Mouse (Mus musculus): Measurements from ENCODE around the gene Slain2.

The Slain2 gene

DNA sequence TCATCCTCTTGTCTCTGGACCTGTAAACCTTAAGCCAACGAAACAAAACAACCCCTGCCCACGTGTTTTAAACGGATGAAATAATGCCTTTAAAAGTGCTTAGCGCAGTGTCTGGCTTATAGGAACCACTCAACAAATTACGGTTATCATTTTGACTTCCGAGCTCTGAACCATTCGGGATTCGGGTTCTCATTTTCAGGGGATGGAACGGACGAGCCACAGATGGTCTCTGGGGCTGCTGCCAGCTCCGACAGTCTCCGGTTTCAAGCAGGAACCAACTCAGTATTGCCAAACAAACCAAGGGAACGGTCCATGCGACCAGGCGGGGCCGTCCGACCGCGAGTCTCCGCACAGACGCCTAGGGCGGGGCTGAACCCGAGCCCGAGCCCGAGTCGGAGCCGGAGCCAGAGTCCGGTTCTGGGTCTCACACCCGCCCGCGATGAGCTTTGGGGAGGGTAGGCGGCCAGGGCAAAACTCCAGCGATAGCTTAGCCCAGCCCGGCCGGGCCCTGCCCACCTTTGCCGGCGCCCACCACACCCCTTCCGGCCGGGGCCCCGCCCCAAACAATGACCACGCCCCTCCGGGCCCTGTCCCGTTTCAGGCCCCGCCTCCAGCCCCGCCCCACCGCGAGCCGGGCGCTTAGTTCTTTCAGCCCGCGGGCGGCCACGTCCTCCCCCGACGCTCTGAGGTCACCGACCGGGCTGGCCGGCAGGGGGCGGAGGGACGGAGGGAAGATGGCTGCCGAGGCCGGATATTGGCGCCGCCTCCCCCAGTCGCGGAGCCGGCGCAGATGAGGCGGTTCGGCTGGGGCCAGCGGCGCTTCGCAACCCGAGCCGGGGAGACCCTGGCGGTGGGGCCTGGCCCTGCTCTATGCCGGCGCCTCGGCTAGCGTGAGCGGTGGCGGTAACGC, at the start of gene Slain2:
Gene Slain2 (plus strand): TSS at position 657 of the 910 bp plus-strand sequence.
- DNase-seq = peak; percentile 96

DNA sequence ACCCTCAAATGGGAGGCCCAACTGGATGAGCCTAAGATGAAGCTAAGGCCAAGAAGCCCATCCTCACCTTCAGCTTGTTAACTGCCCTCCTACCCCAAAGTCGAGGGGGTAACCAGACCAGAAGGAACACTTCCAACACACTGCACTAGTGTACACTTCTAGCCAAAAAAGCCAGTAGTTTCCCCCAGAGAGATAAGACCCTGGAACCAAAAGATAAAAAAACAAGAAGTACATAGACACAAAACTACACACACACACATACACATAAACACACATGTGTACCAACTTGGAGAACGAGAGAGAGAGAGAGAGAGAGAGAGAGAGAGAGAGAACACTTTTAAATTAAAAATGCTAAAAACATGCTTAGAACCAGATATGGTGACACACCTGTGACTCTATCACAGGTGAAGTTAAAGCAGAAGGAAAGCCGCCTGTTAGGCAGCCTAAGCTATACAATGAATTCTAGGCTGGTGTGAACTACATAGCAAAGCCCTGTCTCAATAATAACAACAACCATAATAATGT, 49.4 kb upstream of the Slain2 start:
- DNase-seq = no peak

DNA sequence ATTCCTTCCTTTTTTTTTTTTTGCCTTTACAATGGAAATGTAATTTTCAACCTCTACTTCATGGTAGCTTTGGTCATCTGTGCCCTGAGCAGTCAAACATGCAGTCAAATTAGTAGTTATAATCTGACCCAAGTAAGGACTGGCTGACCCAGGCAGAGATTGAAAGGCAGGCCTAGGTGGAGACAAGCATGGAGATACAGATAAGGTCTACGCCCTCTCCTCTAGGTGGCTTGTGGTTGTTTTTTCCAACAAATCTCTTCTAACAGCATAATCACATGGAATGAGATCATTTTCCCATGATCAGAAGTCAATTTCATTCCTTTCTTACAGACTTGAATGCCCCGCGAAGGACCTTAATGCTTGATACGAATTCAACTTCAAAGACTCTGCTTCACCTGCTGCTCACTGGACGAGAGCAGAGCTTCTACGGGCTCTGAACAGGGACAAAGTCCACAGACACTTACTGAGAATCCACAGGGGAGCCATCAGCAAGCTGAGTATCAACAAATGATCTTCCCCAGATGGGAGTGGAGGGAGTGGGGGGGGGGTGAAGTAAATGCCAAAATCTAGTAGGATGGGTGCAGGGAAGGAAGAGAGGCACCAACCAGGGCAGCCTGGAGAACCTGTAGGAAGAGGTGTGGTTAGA, 47.7 kb upstream of the Slain2 start:
- no peak for DNase-seq

DNA sequence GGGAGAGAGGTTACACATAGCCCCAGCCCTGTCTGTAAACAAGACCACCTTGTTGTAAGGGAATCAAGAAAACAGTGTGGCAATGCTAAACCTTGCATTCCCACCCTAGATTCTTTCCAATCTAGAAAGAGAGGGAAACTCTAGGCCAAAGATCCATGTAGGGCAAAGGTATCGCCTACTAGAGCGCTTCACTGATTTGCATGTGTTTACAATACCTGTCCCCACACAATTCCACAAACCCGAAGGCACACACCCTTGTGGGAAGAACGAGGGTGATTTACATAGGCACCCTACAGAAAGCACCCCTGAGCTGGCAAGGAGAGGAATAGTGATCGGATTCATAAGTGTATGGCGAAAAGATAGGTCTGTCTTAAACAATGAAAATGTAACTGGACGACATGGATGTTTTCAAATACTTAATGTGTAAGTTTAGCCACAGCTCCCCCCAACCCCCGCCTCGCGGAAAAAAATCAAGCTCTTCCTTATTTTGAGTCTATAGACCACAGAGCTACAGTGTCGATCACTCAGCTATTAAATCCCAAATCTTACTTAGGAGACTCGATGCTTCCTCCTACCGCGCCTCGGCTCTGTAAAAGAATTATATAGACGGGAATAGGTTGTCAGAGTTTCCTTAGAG, 47.0 kb upstream of the Slain2 start:
- DNase-seq = no peak

DNA sequence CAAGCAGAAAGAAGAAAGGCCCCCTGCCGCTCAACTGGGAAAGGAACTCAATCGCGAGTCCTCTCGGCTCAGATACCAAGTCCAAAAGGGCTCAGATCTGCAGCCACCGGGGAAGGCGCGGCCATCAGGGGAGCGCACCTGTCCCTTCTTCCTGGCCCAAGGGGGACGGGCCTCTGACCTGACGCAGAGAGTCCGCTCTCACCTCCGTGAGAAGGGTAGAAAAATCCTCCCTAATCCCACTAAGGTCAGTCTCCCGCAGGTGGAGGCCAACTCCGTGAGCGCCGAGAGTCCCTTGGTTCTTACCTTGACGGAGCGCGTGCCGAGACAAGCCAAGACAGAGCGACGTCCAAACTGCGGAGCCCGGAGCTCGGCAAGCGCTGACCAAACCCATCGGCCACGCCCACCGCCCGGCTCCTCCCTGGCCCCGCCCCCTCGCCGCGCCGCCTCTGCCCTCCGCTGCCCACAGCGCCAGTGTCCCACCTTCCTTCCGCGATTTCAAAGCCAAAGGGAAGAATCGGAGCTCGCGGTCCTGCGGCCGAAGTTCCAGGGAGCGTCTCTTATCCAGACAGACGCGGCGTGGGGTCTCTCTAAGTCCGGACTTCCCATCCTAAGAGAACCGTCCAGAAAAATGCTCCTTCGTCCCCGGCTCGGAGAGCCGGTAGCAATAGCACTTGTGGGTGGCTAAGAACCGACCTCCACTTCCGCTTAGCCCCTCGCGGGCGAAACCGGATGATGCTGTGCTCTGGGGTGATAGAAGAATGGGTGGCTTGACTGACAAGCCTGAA, 45.8 kb upstream of the Slain2 start, which contains the start of gene Tec:
Gene Tec (minus strand): TSS at position 393 of the 785 bp plus-strand sequence.
- DNase-seq = peak; percentile 90

DNA sequence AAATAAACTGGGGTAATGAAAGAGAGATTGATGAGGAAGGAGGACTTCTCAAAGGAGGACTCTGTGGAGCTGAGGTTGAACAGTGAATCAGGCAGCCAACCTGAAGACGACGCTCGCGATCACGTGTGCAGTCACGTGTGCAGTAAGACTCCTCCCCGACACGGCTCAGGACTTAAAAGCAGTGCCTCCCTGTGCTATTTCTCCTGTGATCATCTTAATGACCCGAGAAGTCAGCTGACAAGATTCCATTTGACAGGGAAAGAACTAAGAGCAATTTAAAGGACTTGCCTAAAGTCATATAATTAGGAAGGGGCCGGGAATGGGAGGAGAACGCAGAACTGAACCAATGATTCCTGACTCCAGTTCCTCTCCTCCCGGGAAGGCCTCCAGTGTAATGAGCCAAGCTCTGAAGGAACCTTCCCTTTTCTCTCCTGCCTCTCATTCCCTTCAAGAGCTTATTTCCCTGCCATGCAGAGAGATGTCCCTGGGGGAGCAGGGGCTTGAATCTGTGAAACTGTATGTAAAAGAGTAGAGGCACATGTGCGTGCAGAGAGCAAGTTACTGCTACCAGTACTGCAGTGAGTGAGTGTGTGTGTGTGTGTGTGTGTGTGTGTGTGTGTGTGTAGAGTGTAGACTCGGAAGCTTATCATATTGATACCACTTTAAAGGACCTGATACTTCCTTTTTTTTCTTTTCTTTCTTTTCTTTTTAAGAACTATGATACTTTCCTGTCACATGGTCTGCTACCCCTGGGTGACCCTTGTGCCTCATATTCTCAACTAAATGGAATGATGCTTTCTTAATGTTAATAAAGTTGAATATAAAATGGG, 44.1 kb upstream of the Slain2 start:
- peak; percentile 72 for DNase-seq

DNA sequence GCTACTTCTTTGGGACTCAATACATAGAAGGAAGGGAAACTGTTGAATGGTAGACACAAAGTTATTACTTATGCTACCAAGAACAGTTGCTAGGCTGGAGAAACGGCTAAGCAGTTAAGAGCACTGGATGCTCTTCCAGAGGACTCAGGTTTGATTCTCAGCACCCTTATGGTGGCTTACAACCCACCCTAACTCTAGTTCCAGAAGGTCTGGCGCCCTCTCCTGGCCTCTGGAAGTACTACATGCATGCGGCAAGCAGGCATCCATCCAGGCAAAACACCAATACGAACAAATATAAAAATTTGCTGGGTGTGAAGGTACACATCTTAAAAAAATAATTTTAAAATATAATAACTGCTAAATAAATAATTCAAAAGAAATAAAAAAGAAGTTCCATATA, 43.0 kb upstream of the Slain2 start:
- no peak for DNase-seq

DNA sequence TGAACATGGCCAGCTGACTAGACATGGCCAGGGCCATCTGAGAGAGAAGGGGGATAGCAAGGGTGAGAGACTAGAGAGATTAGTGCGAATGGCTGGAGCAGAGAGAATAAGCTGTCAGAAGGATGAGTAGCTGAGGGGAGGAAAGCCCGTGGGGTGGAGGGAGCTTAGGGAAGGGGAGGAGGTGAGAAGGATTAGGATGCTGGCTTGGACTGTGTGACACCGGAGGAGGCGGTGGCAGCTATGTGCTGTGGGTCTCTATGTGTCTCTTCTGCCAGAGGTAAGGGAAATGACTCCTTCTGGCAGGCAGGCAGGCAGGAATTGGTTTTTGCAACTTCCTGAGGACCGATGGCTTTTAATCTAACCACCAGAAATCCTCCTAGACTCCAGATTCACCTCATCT, 34.4 kb upstream of the Slain2 start:
- DNase-seq = no peak

DNA sequence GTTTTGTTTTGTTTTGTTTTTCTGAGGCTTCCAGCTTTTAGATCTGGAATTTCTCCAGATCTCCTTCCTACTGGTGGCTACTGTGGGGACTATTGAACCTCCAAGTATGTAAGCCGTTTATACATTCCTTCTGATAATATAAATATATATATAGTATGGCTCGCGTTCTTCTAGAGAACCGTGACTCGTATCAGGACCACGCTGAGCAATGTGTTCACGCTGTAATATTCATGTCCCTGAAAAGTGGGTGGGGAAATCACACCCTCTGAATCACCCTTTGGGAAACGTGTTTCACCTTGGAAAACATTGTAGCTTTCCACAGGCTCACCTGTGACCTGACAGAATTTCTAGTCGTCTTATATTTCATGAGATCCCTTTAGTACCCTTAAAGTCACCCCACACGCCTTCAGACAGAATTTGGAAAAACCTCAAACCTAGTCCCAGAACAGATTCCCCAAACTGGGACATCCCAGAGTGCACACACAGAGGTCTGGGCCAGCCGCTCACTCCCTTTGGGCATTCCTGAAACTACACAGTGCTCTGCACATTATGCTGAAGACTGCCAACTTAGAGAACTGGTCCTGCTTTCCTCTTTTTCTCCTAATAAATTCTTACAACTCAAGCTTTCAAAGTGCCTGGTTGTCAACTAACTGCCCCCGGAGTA, 32.2 kb upstream of the Slain2 start:
- no peak for DNase-seq

DNA sequence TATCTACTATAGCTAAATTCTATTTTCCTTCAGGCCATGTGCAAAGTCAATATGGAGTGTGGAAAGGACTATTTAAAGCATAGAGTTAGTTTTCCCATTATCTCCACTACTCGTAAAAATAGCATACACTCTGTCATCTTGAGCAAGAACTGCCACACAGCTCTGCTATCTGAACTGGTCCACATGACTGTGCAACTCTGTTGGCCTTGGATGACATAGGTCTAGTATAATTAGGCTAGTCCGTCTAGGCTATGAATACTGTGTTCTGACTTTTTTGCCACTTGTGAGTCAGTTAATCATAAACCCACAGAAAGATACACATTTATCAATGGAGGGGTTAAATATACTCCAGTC, 31.7 kb upstream of the Slain2 start:
- DNase-seq = no peak

DNA sequence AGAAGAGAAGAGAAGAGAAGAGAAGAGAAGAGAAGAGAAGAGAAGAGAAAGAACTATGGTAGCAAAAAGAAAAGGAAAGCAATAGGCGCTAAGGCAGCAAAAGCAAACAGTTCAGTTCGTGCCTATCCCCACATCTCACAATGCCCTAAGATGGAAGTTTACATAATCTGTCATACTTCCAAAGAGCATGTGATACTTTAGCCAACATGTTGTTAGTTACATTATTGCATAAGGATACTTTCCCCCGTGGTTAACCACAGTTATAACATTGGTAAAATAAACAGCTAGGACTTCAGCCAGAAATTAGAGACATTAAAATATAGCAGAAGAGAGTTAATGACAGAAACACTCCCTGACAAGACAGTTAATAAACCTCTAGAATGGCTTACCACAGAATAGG, 30.4 kb upstream of the Slain2 start:
- DNase-seq = no peak

DNA sequence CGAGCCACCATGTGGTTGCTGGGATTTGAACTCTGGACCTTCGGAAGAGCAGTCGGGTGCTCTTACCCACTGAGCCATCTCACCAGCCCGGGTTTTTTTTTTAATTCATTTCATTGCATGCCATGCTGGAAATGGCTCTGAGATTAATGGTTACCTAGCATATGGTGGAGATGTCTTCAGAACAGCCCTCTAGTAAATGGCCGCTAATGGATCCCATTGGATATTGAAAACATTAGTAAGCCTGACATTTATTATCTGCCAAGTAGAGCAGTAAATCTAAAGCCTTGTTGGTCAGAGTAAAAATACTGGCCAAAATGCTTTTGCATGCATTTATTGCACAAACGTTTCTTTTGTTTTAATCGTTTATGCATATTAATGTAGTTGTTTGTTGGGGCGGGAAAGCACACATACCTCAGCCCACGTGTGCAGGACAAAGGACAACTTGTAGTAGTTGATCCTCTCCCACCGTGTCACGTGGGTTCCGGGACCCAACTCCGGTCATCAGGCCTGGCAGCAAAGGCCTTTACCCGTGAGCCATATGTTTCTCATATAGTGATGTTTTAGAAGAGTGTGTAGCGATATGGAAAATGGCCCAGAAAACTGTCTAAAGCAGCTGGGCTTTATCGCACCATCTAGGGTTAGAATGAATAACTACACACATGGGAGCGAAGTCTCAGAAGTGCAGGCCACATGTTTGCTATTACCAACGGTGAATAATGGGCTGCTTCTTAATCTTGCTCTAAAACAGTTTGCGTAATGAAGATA, 27.5 kb upstream of the Slain2 start:
- no peak for DNase-seq

DNA sequence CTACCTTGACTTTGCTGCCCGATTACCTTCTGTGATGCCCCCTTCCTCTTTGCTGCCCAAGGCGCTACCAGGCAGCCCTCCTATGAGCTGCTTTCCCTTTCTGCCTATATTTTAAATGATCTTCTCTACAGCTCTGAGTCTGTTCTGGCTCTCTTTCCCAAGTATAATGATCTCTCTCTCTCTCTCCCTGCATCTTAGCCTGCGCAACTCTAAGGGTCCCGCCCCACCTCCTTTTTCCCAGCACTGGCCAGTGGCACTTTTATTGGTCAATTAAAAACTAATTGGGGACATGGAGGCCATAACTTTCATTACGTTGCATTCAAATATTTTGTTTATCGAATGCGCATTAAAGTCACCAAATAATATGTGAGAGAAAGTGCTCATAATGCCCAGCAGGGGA, 25.8 kb upstream of the Slain2 start:
- no peak for DNase-seq

DNA sequence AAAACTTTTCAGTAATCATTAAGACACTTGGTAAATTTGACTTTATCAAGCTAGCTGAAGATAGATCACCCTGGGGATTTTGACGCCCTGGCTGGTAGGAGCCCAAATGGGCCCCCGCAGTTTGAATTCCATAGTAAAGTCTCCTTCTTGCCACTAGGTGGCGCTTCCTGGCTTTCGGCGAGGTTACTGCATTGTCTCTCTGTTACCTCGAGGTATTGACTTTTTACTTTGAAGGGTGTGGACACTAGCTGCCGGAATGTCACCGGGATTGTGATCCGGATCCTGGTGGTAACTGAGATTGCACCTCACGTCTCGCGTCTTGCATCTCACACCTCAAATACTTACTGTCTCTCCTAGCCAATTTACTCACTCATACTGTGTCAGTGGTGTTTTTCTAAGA, 22.6 kb upstream of the Slain2 start:
- peak; percentile 27 for DNase-seq

DNA sequence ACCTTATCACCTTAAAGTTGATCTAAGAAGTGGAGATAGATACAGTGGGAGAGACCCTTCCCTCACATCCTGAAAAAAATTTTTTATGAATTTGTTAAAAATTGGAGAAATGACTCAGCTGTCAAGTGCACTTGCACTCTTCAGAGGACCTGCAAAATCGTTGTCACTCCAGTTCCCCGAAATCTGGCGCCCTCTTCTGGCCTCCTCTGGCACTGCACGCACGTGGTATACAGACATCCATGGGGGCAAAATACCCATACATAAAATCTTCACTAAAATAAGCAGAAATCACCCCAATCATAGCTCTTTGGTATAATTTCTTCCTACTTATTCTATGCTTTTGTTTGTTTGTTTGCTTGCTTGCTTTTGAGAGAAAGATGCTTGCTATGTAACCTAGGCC, 20.1 kb upstream of the Slain2 start:
- DNase-seq = no peak

DNA sequence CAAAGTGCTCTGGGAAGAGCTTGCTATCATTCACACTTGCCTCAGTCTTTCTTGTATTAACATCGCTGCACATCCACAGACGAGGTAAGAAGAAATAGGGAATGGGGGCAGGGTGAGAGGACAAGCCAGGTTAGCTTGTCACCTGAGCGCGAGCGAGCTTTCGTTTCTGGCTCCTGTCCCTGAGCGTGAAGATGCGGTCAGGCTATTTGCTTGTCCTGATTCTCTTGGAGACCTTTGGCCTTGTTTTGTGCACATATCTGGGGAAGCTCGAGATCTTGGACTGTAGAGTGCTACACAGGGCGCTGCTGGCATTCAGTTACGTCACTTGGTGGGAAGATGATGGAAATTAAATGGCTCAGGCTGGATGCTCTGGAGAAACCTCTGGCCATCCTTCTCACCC, 18.8 kb upstream of the Slain2 start:
- DNase-seq = no peak

DNA sequence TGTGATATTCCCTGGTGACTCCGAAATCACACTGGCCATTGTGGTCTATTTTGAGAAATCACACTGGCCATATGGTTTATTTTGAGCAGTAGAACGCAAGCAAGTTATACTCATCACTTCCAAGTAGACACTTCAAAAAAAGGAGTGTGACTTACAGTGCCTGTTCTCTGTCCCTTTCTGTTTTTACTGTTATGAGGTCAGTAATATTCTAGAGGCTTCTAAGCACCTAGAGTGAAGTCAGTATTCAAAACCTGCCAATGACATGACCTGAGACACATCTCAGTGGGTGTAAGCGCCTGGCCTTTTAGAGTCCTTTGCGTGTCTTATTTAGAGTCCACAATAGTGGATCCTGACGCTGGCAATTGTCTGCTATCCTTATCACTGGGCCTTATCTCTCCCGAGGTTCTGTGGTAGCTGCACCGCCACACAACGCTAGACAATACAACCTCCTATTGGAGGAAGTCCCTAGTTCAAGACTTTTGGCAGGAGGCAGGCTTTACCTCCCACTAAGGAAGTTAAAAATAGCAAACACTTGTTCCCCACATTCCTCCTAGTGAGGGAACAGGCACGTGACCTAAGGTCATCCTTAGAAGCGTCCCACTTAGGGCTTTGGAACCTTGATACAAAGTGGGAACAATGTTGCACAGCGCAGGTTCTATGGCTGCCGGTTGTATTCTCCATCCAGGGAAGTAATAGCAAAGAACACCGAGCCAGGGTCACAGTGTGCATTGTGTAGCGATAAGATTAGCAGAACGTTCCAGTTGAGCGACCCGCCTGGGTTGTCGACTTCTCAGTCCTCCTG, 17.4 kb upstream of the Slain2 start:
- no peak for DNase-seq

DNA sequence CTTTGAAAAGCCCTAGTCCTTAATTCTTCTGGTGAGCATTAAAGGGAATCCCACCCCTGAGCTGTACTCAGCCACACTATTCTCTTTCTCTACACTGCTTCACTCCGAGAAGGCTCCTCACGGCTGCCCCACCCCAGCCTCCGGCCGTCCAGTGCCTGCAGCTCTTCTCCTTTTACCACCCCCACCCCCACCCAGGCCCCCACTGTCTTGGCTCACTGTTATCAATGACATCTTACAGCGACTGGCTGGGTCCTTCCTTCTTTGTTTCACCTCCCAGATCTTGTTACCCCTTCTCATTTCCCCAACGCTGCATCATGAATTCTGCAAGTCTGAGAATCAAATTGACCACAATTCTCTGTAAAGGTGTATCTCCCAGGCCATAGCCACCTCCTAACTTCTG, 16.1 kb upstream of the Slain2 start:
- no peak for DNase-seq

DNA sequence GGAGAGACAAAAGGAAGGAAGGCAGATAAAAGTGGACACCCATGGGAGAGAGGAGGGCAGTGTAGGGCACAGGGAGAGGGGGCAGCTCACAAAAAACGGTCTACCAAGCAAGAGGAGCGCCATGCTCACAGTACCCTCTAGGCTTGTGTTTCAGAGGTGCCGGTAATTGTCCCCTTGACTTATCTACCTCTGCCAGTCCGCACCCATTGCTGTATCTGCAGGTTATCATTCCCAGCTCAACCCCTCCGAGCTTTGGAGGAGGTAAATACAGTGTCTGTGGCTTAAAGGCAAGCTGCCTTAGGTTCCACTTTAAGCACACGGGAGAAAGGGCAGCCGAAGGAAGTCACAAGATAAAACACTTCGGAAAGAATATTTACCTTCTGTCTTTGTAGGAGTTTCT, 14.8 kb upstream of the Slain2 start:
- DNase-seq = no peak

DNA sequence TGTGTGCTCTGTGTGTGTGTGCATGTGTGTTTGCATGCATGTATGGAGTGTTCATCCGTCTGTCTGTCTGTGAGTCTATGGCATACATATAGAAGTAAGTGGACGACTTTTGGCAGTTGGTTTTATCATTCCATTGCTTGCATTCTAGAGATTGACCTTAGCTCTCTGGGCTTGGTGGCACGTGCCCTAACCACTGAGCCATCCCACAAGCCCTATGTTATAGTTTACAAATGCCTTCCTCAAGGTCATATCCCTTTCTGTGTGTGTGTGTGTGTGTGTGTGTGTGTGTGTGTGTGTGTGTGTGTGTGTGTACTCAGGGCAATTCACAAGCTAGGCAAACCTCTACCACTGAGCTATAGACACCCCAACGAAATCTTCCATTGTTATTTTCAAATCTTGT, 12.2 kb upstream of the Slain2 start:
- no peak for DNase-seq

Data from kidney, adult 11 months (tissue).